Mouse (Mus musculus): ENCODE results near the gene Col6a5.

DNA sequence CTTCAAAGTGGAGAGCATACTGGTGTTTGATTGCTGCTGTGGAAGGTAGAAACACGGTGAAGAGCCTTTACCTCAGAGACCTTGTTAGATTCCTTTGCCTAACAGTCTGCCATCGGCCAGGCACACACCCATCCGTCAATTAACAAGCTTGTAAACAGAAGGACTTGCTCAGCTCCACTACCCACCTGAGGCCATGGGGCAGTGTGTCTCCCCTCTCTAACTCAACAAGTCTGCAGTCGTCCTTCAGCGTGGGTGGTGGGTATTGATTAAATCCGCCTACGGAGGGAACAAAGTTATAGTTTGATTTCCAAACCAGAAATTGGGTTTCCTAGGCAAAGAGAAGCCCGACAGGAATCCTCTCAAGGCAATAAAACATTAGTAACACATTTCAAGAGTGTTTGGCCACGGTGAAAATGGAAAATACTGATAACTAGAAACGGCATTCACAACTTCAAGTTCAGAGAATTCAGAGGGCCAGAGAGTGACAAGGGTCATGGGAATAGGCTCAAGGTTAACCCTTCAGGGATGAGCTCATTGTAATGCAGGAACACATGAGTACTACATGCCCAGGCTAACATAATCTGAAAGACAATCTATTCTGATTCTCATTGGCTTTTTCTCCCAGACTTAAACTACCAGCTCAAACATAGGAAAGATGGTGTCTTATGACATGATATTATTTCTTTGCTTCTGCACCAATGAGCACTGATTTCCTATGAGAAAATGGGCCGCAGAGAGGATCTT, 81.9 kb downstream of the Col6a5 start:
- TF ChIP-seq CTCF (IDR thresholded peaks at IDR 0.05; ENCODE audit: control insufficient read depth, insufficient read depth, insufficient replicate concordance, low read depth, low read length) (no peak), POLR2A (IDR thresholded peaks at IDR 0.05; ENCODE audit: control insufficient read depth, low read depth, low read length) (no peak)
